Mouse (Mus musculus) forebrain, embryonic 12.5 days (tissue): ENCODE data around the gene Snx32. TPM values are rescaled to one million over a fixed set of nuclear protein-coding genes. Genes with fewer than 3 reads are reported as not detected.

Experiments
- ATAC-seq: fragments of 200-750 bp; cut with Nextera tagmentation; 2 replicates; pipeline ENCODE4 v1.8.0; 2017; ENCODE audit warnings: moderate TSS enrichment; ENCODE audit not compliant: low FRiP score
- H3K27ac ChIP-seq: fragments of 300-500 bp; sonication (generic); 2 replicates; pipeline ENCODE4 v1.5.1; 2016; ENCODE audit warnings: mild to moderate bottlenecking
- H3K27me3 ChIP-seq: fragments of 300-500 bp; sonication (generic); 2 replicates; pipeline ENCODE4 v1.6.1; 2016; ENCODE audit warnings: mild to moderate bottlenecking
- H3K36me3 ChIP-seq: fragments of 300-500 bp; sonication (generic); replicated peaks from 2 replicates; pipeline ENCODE4 v1.6.1; 2016; ENCODE audit warnings: mild to moderate bottlenecking
- H3K4me1 ChIP-seq: fragments of 300-500 bp; sonication (generic); 2 replicates; pipeline ENCODE4 v1.6.1; 2016
- H3K4me2 ChIP-seq: fragments of 300-500 bp; sonication (generic); 2 replicates; pipeline ENCODE4 v1.6.1; 2016; ENCODE audit warnings: mild to moderate bottlenecking, moderate library complexity
- H3K4me3 ChIP-seq: fragments of 300-500 bp; sonication (generic); replicated peaks from 2 replicates; pipeline ENCODE4 v1.5.1; 2016; ENCODE audit warnings: mild to moderate bottlenecking
- H3K9ac ChIP-seq: fragments of 300-500 bp; sonication (generic); 2 replicates; pipeline ENCODE4 v1.6.1; 2016; ENCODE audit warnings: mild to moderate bottlenecking
- H3K9me3 ChIP-seq: fragments of 300-500 bp; sonication (generic); 2 replicates; pipeline ENCODE4 v1.6.1; 2016
- WGBS: fragments of 180-500 bp; shearing (Covaris S2); methylation state at CpG from one replicate; pipeline ENCODE4 v1.1.7; 2016; 5-methylcytosine and 5-hydroxymethylcytosine counted together
- polyA plus RNA-seq: library from polyadenylated mRNA; unstranded; fragments of >200 nt; fragmentation: Nextera tagmentation; extraction: Ambion mirVana; gene quantifications from 2 replicates; pipeline ENCODE4 v1.2.1, GENCODE M21; 2016

The Snx32 gene
- polyA plus RNA-seq, 1 experiment from 2014 or later: 29.3 TPM

GRCm38 (mm10) chr19:5486286-5486685, 24.1 kb downstream of the Snx32 start:
- Histone ChIP-seq H3K4me3 (0 out of 2 replicates have a peak overlapping the region, but pooled peaks have one; percentile 4), H3K36me3 (peaks cover 49% of the 10 kb centered on the region)

GRCm38 (mm10) chr19:5485821-5486220, 24.5 kb downstream of the Snx32 start:
- no peaks in the 10 kb centered on the region for H3K9me3 ChIP-seq
- no peak for ATAC-seq
- no peak overlapping the region for H3K4me3 ChIP-seq
- H3K9ac ChIP-seq: no peak overlapping the region
- no peak overlapping the region for H3K27ac ChIP-seq
- H3K4me1 ChIP-seq: peaks cover 29% of the 10 kb centered on the region
- H3K27me3 ChIP-seq: no peaks in the 10 kb centered on the region
- 92% methylated on average over 7 of the region's 7 CpGs for WGBS
- peaks cover 52% of the 10 kb centered on the region for H3K36me3 ChIP-seq
- no peak overlapping the region for H3K4me2 ChIP-seq

More at GRCm38 (mm10) chr19:5486286-5486685, 24.1 kb downstream of the Snx32 start:
- WGBS: 88% methylated on average over 8 of the region's 8 CpGs
- H3K4me2 ChIP-seq: no peak overlapping the region
- H3K27ac ChIP-seq: no peak overlapping the region
- ATAC-seq: no peak
- H3K4me1 ChIP-seq: peaks cover 29% of the 10 kb centered on the region
- H3K9ac ChIP-seq: no peak overlapping the region
- H3K9me3 ChIP-seq: no peaks in the 10 kb centered on the region
- no peaks in the 10 kb centered on the region for H3K27me3 ChIP-seq

DNA sequence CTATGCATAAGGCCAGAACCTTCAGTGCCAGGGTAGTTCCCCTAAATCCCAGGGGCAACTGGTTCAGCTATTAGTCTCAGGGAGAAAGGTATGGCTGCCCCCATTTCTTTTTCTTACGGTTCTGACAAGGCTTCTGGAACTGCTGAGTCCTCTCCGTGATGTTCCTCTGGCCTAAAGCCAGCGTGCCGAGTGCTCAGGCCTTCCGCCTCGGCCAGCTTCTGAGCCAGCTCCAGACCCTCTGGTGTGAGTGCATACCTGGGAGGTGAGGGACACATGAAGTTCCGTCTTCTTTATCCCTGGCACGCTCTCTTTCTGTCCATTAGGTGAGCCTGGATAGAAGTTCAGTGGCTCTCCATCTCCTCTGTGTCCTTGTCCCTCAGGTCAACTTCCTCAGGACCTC, 25.0 kb downstream of the Snx32 start:
- H3K27ac ChIP-seq: no peak overlapping the region
- 92% methylated on average over 8 of the region's 8 CpGs for WGBS
- H3K27me3 ChIP-seq: no peaks in the 10 kb centered on the region
- no peak for ATAC-seq
- H3K4me2 ChIP-seq: no peak overlapping the region
- H3K4me3 ChIP-seq: no peak overlapping the region
- peaks cover 52% of the 10 kb centered on the region for H3K36me3 ChIP-seq
- H3K9ac ChIP-seq: no peak overlapping the region
- H3K4me1 ChIP-seq: peaks cover 29% of the 10 kb centered on the region
- no peaks in the 10 kb centered on the region for H3K9me3 ChIP-seq

- Histone ChIP-seq H3K4me3 (no peak overlapping the region), H3K9ac (no peak overlapping the region), H3K4me2 (no peak overlapping the region), H3K27ac (no peak overlapping the region), H3K36me3 (peaks cover 52% of the 10 kb centered on the region), H3K4me1 (peaks cover 25% of the 10 kb centered on the region), H3K27me3 (no peaks in the 10 kb centered on the region), H3K9me3 (no peaks in the 10 kb centered on the region)
- ATAC-seq: no peak
- 89% methylated on average over 5 of the region's 5 CpGs for WGBS
Measured at GRCm38 (mm10) chr19:5484496-5484895, 25.8 kb downstream of the Snx32 start.

DNA sequence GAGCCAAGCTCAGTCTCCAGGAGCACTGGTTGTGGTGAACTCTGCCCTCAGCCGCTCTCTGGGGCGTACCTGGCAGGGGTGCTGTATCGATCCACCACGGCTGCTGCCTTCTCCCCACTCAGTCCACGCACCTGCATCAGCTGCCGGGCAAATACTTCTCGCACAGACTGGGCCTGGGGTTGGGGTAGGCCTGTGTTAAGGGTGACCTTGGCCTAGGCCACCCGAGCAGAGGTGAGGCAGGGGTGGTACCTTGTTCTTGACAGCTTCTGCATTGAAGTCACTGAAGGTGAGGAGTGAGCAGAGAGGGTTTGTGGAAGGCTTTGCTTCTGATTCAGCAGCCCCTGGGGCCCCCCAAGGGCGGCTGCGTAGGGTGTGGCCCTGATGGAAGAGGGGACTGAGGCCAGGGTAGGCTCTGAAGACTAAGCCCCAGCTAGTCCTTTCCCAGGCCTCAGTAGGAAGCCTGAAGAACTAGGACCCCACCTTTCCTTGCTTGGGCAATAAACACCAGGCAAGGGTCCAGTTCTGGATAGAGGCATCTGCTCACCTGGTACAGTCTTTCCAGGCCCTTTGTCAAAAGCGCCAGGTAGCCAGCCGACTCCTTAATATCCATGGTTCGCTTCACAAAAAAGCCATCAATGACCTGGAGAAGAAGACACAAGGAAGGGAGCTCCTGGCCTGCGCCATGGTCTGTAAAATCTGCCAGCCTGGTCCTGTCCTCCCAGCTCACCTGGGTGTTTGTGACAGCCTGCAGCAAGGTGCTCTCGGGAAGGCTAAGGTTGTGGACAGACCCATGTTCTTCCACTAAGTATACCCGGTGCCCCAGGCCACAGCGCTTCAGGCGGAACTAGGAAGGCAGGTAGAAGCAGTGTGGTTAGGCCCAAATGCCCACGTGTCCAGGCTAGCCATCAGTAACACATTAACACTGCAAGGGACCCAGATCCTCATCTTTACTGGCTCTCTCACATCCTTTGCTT, 26.7 kb downstream of the Snx32 start:
- Histone ChIP-seq H3K27me3 (no peaks in the 10 kb centered on the region), H3K4me1 (peaks cover 21% of the 10 kb centered on the region), H3K27ac (no peak overlapping the region), H3K4me2 (no peak overlapping the region), H3K36me3 (peaks cover 52% of the 10 kb centered on the region), H3K4me3 (no peak overlapping the region), H3K9ac (no peak overlapping the region), H3K9me3 (no peaks in the 10 kb centered on the region)
- 95% methylated on average over 19 of the region's 19 CpGs for WGBS
- ATAC-seq: no peak

- H3K9me3 ChIP-seq: no peaks in the 10 kb centered on the region
- H3K36me3 ChIP-seq: peaks cover 52% of the 10 kb centered on the region
- peaks cover 2% of the 10 kb centered on the region; the same call in 1 of the 2 replicates for H3K4me1 ChIP-seq
- no peaks in the 10 kb centered on the region for H3K27me3 ChIP-seq
- no peak for ATAC-seq
- H3K27ac ChIP-seq: no peak overlapping the region
- no peak overlapping the region for H3K4me2 ChIP-seq
- no peak overlapping the region for H3K4me3 ChIP-seq
- WGBS: 93% methylated on average over 10 of the region's 10 CpGs
- no peak overlapping the region for H3K9ac ChIP-seq
Measured at GRCm38 (mm10) chr19:5481398-5481797, 28.9 kb downstream of the Snx32 start.

- Histone ChIP-seq H3K36me3 (peaks cover 39% of the 10 kb centered on the region), H3K4me2 (no peak overlapping the region)
- 92% methylated on average over 10 of the region's 10 CpGs for WGBS
Measured at GRCm38 (mm10) chr19:5480016-5480415, 30.3 kb downstream of the Snx32 start.

GRCm38 (mm10) chr19:5477668-5478300, 32.6 kb downstream of the Snx32 start:
- no peak overlapping the region; the same call in 1 of the 2 replicates for H3K4me2 ChIP-seq
- 89% methylated on average over 18 of the region's 18 CpGs for WGBS
- peaks cover 17% of the 10 kb centered on the region for H3K36me3 ChIP-seq
- no peak overlapping the region for H3K9ac ChIP-seq
- no peak overlapping the region for H3K27ac ChIP-seq
- peaks cover 26% of the 10 kb centered on the region for H3K4me1 ChIP-seq
- no peak overlapping the region for H3K4me3 ChIP-seq
- no peak for ATAC-seq
- H3K9me3 ChIP-seq: no peaks in the 10 kb centered on the region
- no peaks in the 10 kb centered on the region for H3K27me3 ChIP-seq

More at GRCm38 (mm10) chr19:5480016-5480415, 30.3 kb downstream of the Snx32 start:
- no peak overlapping the region for H3K4me3 ChIP-seq
- no peaks in the 10 kb centered on the region for H3K27me3 ChIP-seq
- peaks cover 11% of the 10 kb centered on the region for H3K4me1 ChIP-seq
- no peaks in the 10 kb centered on the region for H3K9me3 ChIP-seq
- H3K27ac ChIP-seq: no peak overlapping the region
- no peak for ATAC-seq
- no peak overlapping the region for H3K9ac ChIP-seq

GRCm38 (mm10) chr19:5477004-5477667, 33.2 kb downstream of the Snx32 start:
- no peak overlapping the region for H3K27ac ChIP-seq
- ATAC-seq: no peak
- H3K27me3 ChIP-seq: no peaks in the 10 kb centered on the region
- peaks cover 11% of the 10 kb centered on the region for H3K36me3 ChIP-seq
- no peak overlapping the region for H3K9ac ChIP-seq
- H3K4me3 ChIP-seq: no peak overlapping the region
- H3K4me2 ChIP-seq: no peak overlapping the region
- WGBS: 88% methylated on average over 10 of the region's 10 CpGs
- no peaks in the 10 kb centered on the region for H3K9me3 ChIP-seq
- peaks cover 26% of the 10 kb centered on the region for H3K4me1 ChIP-seq

DNA sequence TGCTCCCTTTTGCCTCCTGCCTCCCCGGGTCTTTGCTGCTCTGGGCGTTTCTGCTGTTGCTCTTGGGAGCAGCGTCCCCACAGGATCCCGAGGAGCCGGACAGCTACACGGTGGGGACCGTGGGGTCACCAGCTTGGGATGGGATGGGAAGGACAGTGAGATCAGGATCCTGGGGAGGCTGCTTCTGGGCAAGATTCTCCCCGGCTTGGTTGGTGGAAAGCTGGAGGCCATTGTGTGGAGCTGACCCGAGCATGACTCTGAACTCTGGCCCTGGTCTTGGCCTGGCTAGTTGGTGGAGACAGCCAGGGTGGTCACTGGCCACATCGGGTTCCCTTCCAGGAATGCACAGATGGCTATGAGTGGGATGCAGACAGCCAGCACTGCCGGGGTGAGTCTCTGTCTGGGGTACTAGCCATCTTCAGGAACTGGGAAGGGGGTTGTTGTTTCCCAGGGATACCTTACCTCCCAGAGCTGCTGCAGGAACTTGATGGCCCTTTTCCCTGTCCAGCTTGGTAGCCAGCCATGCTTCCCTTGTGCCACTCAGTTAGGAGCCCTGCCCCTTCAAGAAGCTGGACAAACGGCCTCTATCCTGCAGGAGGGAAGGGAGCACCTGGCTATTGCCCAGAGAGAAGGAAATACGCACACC, 35.1 kb downstream of the Snx32 start:
- H3K9ac ChIP-seq: peak overlapping the region; percentile 82
- peak overlapping the region; percentile 65 for H3K4me3 ChIP-seq
- peaks cover 31% of the 10 kb centered on the region for H3K4me1 ChIP-seq
- 0 out of 2 replicates have a peak overlapping the region, but pooled peaks have one; percentile 66 for H3K27ac ChIP-seq
- no peaks in the 10 kb centered on the region for H3K9me3 ChIP-seq
- WGBS: 26% methylated on average over 13 of the region's 13 CpGs
- H3K4me2 ChIP-seq: peak overlapping the region; percentile 97
- no peak for ATAC-seq
- no peaks in the 10 kb centered on the region; the same call in 1 of the 2 replicates for H3K36me3 ChIP-seq
- no peaks in the 10 kb centered on the region for H3K27me3 ChIP-seq

DNA sequence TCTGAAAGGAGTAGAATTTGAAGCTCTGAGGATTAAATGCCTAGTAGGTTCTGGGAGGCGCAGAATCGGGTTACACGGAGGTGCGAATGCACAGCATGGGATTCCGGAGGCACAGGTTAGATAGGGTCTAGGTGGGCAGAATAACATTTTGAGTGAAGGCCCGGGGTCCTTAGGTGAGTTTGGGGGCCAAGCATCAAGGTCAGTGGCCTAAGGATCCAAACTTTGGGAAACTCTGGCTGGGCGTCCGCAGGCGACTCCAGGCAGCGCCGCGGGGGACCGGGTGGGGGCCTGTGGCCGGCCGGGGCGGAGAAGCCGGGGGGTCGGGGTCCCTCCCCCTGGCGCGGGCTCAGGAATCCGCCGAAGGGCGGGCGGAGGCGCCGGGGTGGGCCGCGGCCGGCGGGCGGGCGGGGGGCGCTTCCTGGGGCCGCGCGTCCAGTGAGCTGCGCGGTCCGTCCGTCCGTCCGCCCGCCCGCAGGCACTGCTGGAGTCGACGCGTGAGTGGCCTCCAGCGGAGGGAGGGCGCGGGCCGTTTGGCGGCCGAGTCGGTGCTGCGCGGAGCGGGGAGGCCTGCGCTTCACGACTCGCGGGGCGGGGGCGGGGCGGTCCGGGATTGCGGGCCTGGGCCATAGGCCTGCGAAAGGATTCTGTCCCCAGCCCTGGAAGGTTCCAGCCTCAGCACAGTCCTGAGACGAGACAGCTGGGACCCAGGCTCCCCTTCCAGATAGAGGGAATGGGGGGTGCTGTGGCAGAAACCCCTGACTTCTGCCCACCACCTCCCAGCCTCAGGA, 35.9 kb downstream of the Snx32 start:
- Histone ChIP-seq H3K4me1 (peaks cover 31% of the 10 kb centered on the region), H3K27me3 (no peaks in the 10 kb centered on the region), H3K9ac (peak overlapping the region; percentile 82), H3K4me2 (peak overlapping the region; percentile 97), H3K36me3 (no peaks in the 10 kb centered on the region), H3K4me3 (peak overlapping the region; percentile 65), H3K27ac (peak overlapping the region; percentile 66; the same call in 1 of the 2 replicates), H3K9me3 (no peaks in the 10 kb centered on the region)
- WGBS: 1% methylated on average over 59 of the region's 68 CpGs
- ATAC-seq: peak; percentile 72
